Mouse (Mus musculus) left cerebral cortex, postnatal 4 days (tissue): Measurements from ENCODE around the gene Trak1. TPM values are rescaled to one million over a fixed set of nuclear protein-coding genes. Genes with fewer than 3 reads are reported as not detected.

Source experiments
- DNase-seq: peaks from one replicate; pipeline ENCODE4 v3.0.0-alpha.2; 2022
- intact Hi-C: fragments of 180-260 bp; cut with DNase I; formaldehyde crosslinking; loops from one replicate; pipeline ENCODE4 v1.15.1; 2025
- total RNA-seq, 2 experiments: library from RNA; stranded (reverse); gene quantifications; 2 replicates each; pipeline ENCODE4 v1.2.3; 2021

Trak1 gene
- total RNA-seq, 2 experiments from 2014 or later, result 208 to 215 TPM

- intact Hi-C loops, result no loop called here
- peak; percentile 31 for DNase-seq
Measured at GRCm38 (mm10) chr9:121343122-121343876, 46.0 kb downstream of the Trak1 start.

GRCm38 (mm10) chr9:121344344-121344743 is 47.0 kb downstream of the Trak1 start:
- intact Hi-C loops, result no loop called here
- DNase-seq, result no peak

GRCm38 (mm10) chr9:121345427-121346130 is 48.3 kb downstream of the Trak1 start:
- no peak for DNase-seq
- intact Hi-C loops, result no loop called here

GRCm38 (mm10) chr9:121346635-121347034 is 49.3 kb downstream of the Trak1 start:
- DNase-seq, result no peak
- intact Hi-C loops, result no loop called here

GRCm38 (mm10) chr9:121347981-121348380 is 50.7 kb downstream of the Trak1 start:
- no peak for DNase-seq
- intact Hi-C loops, result no loop called here

- no peak for DNase-seq
- intact Hi-C loops, result no loop called here
Measured at GRCm38 (mm10) chr9:121348476-121348875, 51.2 kb downstream of the Trak1 start.

- intact Hi-C loops, result no loop called here
- DNase-seq, result no peak
Measured at GRCm38 (mm10) chr9:121349111-121349510, 51.8 kb downstream of the Trak1 start.

DNA sequence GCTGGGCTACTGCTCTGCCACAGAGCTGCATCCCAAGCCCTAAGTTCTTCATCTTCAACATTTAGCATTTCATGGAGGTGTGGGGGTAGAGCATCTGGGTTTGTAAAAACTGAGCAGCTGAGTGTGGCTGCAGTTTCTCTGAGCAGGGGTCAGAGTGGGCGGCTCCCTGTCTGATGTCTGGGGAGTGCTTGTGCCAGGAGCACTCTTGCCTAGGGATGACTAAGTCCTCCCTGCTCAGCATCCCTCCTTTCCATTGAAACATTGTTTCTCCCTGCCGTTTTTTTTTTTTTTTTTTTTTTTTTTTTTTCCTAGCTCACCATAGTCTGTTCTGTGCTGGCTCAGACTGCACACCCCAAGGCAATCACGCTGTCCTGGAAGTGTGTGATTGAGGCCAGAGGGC is 53.3 kb downstream of the Trak1 start:
- DNase-seq, result no peak
- intact Hi-C loops, result no loop called here

DNA sequence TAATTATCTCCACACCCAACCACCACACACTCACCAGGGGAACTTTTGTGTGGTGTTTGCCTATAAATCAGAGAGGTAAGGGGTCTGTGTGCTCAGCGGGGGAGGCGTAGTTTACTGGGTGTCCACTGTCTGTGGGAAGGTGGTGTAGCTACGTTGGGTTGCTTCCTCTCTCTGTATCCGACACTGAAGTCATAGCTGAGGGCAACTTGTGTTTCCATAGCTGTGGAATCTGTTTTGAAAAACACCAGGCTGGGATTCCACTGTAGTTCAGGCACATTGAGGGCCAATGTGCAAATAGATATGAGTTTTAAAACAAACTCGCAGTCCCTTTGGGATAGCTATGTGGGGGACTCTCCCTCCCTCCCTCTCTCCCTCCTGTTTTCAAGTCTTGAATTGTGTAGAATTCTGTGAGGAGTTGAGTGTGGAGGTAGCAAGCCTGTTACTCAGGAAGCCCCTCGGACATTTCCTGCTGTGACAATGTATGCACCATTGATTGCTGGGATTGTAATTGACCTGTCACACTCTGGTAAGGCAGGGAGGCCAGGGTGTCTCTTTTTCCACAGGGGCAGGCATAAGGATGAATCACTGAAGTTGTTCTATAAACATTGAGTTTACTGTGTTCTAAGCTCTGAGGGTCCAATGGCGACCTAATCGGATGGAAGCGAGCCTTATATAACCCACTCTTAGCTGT is 54.2 kb downstream of the Trak1 start:
- no peak for DNase-seq
- intact Hi-C loops, result no loop called here

DNA sequence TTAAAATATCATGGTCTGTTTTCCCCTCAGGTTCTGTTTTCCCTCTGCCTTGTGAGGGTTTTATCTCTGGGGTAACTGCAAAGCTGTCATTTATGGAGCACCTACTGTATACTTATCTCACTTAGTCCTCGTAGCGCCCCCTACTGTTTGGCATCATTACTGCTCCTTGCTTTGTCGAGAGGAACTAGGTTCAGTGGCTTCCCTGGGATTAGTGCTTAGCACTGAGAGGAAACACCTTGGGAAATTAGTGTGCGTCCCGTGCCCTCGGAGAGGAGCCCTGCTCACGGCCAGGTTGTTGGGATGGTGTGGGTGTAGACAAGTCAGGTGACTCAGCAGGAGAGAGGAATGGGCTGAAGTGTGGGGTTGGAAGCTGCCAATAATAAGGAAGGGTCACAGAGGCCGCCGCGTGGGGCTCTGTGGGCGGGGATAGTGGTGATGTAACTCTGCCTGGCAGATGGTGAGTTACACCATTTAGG is 54.9 kb downstream of the Trak1 start:
- intact Hi-C loops, result no loop called here
- no peak for DNase-seq

- intact Hi-C loops, result no loop called here
- DNase-seq, result no peak
Measured at GRCm38 (mm10) chr9:121352726-121353125, 55.4 kb downstream of the Trak1 start.

DNA sequence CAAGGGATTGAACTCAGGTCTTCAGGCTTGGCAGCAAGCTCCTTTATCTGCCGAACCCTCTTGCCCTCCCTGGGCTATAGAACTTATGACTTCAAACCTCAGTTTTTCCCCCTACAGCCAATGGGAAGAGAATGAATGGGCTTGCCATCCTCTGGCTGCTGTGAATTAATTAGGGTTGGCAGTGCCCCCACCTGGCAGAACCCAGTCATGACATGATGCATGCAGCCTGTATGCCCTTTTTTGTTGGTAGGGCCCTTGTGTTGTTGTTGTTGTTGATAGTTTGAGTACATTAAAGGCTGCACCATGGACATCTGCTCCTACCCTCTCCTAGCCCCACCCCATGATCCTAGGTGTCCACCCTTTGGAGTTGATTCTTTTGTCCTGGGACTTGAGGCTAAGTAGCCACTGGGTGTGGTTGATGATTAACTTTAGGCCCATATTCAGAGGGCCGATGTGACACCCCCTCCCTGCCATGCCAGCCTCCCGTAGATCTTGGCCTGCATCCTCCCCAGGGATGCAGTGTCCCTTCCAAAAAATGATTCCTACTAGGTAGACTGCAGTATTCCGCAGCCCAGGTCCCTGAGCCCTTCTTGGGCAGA is 57.6 kb downstream of the Trak1 start:
- intact Hi-C loops, result loop anchor here (5.0 kb wide), 1 partner anchor 58 kb away; the partner anchor contains the start of gene Trak1
- no peak for DNase-seq

DNA sequence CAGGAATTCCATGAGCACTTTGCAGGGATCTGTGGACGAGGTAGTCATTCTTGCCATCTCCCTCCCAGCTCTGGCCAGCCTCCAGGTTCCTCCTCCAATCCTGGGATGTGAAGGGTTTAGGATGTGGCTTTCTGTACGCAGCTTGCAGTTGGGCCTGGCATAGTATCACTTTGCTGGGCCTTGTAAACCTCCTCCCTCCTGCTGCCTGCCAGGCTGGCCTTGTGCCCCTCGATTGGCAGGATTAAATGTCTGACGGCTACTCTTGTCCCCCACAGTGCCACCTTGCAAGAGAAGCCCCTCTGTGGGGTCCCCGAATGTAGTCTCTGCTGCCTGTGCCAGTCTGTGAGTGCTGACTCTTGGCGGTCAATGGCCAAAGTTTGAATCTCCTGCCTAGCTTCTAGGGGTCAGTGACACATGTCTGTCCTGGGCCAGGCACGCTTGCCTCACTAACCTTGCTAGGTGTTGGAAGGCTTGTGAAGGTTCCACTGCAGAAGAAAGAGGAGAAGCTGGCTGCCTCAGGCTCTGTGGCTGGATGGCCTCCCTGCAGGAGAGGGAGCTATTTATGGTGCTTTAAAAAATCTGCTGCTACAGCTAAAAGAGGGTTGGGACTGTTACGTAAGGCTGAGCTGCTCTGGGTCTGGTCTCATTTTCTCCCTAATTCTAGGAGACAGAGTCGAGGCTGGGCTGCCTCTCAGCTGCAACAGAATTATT is 58.3 kb downstream of the Trak1 start:
- peak; percentile 86 for DNase-seq
- intact Hi-C loops, result loop anchor here (5.0 kb wide), 1 partner anchor 58 kb away; the partner anchor contains the start of gene Trak1

GRCm38 (mm10) chr9:121357102-121357501 is 59.8 kb downstream of the Trak1 start:
- DNase-seq, result no peak
- intact Hi-C loops, result loop anchor here (5.0 kb wide), 1 partner anchor 60 kb away; the partner anchor contains the start of gene Trak1

DNA sequence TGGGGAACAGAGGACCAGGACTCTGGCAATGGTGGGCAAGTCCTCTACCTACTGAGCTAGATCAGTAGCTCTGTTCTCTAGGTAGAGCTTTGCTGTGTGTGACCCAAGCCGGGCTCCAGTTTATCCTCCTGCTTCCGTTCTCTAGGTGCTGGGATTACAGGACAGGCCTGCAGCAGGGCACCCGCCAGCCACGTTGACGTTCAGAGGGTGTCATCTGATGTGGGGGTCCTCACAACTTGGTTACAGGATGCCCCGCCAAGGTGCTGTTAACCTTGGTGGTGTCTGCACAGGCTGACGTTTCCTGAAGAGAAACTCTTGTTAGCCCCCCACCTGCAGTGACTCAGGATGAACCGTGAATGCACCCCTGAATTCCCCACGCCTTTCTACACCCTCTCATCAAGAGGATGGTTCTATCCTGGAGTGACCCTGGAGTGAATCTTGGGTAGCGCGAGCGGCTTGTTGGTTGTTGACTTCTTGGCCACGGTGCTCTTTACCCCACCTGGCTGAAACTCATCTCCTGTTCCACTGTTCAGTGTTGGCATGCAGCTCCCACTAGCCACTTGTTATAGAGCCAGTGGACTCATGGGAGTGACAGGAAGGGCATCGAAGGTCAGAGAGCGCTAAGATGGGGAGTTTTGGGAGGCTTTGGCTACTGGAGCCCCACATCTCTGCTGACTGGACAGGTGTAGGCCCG is 60.4 kb downstream of the Trak1 start:
- DNase-seq, result no peak
- intact Hi-C loops, result loop anchor here (5.0 kb wide), 1 partner anchor 60 kb away; the partner anchor contains the start of gene Trak1

- intact Hi-C loops, result loop anchor here (5.0 kb wide), 1 partner anchor 61 kb away; the partner anchor contains the start of gene Trak1
- DNase-seq, result no peak
Measured at GRCm38 (mm10) chr9:121358418-121358817, 61.1 kb downstream of the Trak1 start.

- no peak for DNase-seq
- intact Hi-C loops, result loop anchor here (5.0 kb wide), 1 partner anchor 62 kb away; the partner anchor contains the start of gene Trak1
Measured at GRCm38 (mm10) chr9:121359266-121359972, 62.1 kb downstream of the Trak1 start.

GRCm38 (mm10) chr9:121360327-121360954 is 63.1 kb downstream of the Trak1 start:
- DNase-seq, result peak; percentile 82
- intact Hi-C loops, result no loop called here
